10 mouse cellular contexts compared by ENCODE assay signal in genomic region chr7:10495578-10495977, GRCm38 (mm10). TPM values are rescaled to one million over a fixed set of nuclear protein-coding genes. Genes with fewer than 3 reads are reported as not detected.
DNase-seq lines count a peak whose midpoint lies in the region; ATAC-seq lines count a peak whose summit lies in the region.
"Had no signal": no experiment of that assay in that cellular context is flagged by ENCODE, and none has a peak within 500 bp of the region (broad histone marks: within the 10 kb centered on the region; RNA-seq: fewer than 3 reads in every experiment).

No protein-coding gene starts in this region.

- no peak for DNase-seq in kidney, postnatal 14 days
- DNase-seq in adrenal gland, postnatal 4 days (ENCODE audit: low spot score in 2 of 2) = no peak
- no peak for DNase-seq in gastrocnemius, postnatal 10 days
- DNase-seq in embryo, embryonic 11 days = no peak

- 34% methylated on average over 6 of the region's 6 CpGs for WGBS in kidney, embryonic 14.5 days
- WGBS in embryonic facial prominence, embryonic 12.5 days = 30% methylated on average over 6 of the region's 6 CpGs
- 36% methylated on average over 6 of the region's 6 CpGs for WGBS in hindbrain, embryonic 16.5 days
- 32% methylated on average over 6 of the region's 6 CpGs for WGBS in midbrain, embryonic 15.5 days

- H3K36me3 ChIP-seq in kidney, embryonic 14.5 days (ENCODE audit: control insufficient read depth, insufficient read depth, low read length) = peaks cover 23% of the 10 kb centered on the region
- H3K36me3 ChIP-seq in embryonic facial prominence, embryonic 12.5 days = peaks cover 19% of the 10 kb centered on the region
- H3K36me3 ChIP-seq in hindbrain, embryonic 16.5 days (ENCODE audit: control insufficient read depth, insufficient read depth, low read length) = peaks cover 18% of the 10 kb centered on the region
- H3K36me3 ChIP-seq in midbrain, embryonic 15.5 days (replicated peaks) = peaks cover 23% of the 10 kb centered on the region

- H3K4me1 ChIP-seq in kidney, embryonic 14.5 days (ENCODE audit: control insufficient read depth, insufficient read depth, low read length) = peaks cover 4% of the 10 kb centered on the region; the same call in 1 of the 2 replicates
- peaks cover 8% of the 10 kb centered on the region; the same call in 1 of the 2 replicates for H3K4me1 ChIP-seq in embryonic facial prominence, embryonic 12.5 days
- peaks cover 9% of the 10 kb centered on the region for H3K4me1 ChIP-seq in hindbrain, embryonic 16.5 days (ENCODE audit: control insufficient read depth, insufficient read depth, low read depth, low read length)
- H3K4me1 ChIP-seq in midbrain, embryonic 15.5 days = peaks cover 27% of the 10 kb centered on the region

- no peak for ATAC-seq in kidney, embryonic 14.5 days (ENCODE audit: low FRiP score, low TSS enrichment)
- no peak for ATAC-seq in embryonic facial prominence, embryonic 12.5 days (ENCODE audit: insufficient number of reproducible peaks, insufficient read depth, low FRiP score, low TSS enrichment)
- ATAC-seq in hindbrain, embryonic 16.5 days = no peak
- ATAC-seq in midbrain, embryonic 15.5 days (replicated peaks) = no peak

- peak overlapping the region; percentile 63; the same call in 1 of the 2 replicates for H3K4me2 ChIP-seq in kidney, embryonic 14.5 days (replicated peaks; ENCODE audit: low read depth, low read length)
- H3K4me2 ChIP-seq in embryonic facial prominence, embryonic 12.5 days (replicated peaks) = peak overlapping the region; percentile 42
- peak overlapping the region; percentile 62 for H3K4me2 ChIP-seq in hindbrain, embryonic 16.5 days (ENCODE audit: low read length)
- H3K4me2 ChIP-seq in midbrain, embryonic 15.5 days = peak overlapping the region; percentile 55

- no peaks in the 10 kb centered on the region for H3K9me3 ChIP-seq in kidney, embryonic 14.5 days (ENCODE audit: control insufficient read depth, low read length)
- H3K9me3 ChIP-seq in embryonic facial prominence, embryonic 12.5 days = no peaks in the 10 kb centered on the region
- no peaks in the 10 kb centered on the region for H3K9me3 ChIP-seq in hindbrain, embryonic 16.5 days (ENCODE audit: control insufficient read depth, low read length)
- H3K9me3 ChIP-seq in midbrain, embryonic 15.5 days = no peaks in the 10 kb centered on the region; the same call in 1 of the 2 replicates

- no peak overlapping the region for H3K9ac ChIP-seq in kidney, embryonic 14.5 days (ENCODE audit: low read depth, low read length)
- H3K9ac ChIP-seq in embryonic facial prominence, embryonic 12.5 days = no peak overlapping the region
- H3K9ac ChIP-seq in hindbrain, embryonic 16.5 days (ENCODE audit: low read depth, low read length) = peak overlapping the region; percentile 35
- H3K9ac ChIP-seq in midbrain, embryonic 15.5 days = peak overlapping the region; percentile 86

- no peaks in the 10 kb centered on the region for H3K27me3 ChIP-seq in kidney, embryonic 14.5 days (ENCODE audit: control insufficient read depth, insufficient read depth, low read length)
- H3K27me3 ChIP-seq in embryonic facial prominence, embryonic 12.5 days = no peaks in the 10 kb centered on the region
- H3K27me3 ChIP-seq in hindbrain, embryonic 16.5 days (replicated peaks; ENCODE audit: control insufficient read depth, insufficient read depth, low read length) = no peaks in the 10 kb centered on the region
- H3K27me3 ChIP-seq in midbrain, embryonic 15.5 days (replicated peaks) = no peaks in the 10 kb centered on the region

- H3K4me3 ChIP-seq in kidney, embryonic 14.5 days (ENCODE audit: low read length) = peak overlapping the region; percentile 62
- peak overlapping the region; percentile 68 for H3K4me3 ChIP-seq in embryonic facial prominence, embryonic 12.5 days
- peak overlapping the region; percentile 69 for H3K4me3 ChIP-seq in hindbrain, embryonic 16.5 days (ENCODE audit: low read length)
- peak overlapping the region; percentile 76 for H3K4me3 ChIP-seq in midbrain, embryonic 15.5 days

- H3K27ac ChIP-seq in kidney, embryonic 14.5 days (ENCODE audit: low read depth, low read length) = no peak overlapping the region
- H3K27ac ChIP-seq in embryonic facial prominence, embryonic 12.5 days = no peak overlapping the region
- H3K27ac ChIP-seq in hindbrain, embryonic 16.5 days (ENCODE audit: low read depth, low read length) = peak overlapping the region; percentile 41; the same call in 1 of the 2 replicates
- H3K27ac ChIP-seq in midbrain, embryonic 15.5 days = peak overlapping the region; percentile 87

RNA-seq across cellular contexts. Expression of gene Zik1, which starts 0.4 kb away (rescaled TPM):
- polyA plus RNA-seq in kidney, embryonic 14.5 days (2014; fragmentation: Nextera tagmentation; extraction: Ambion mirVana) = 14.8 and 15.8 TPM in 2 replicates
- polyA plus RNA-seq in embryonic facial prominence, embryonic 12.5 days (2016; fragmentation: Nextera tagmentation; extraction: Ambion mirVana) = 30.9 and 33.7 TPM in 2 replicates
- 26.8 and 34.4 TPM in 2 replicates for polyA plus RNA-seq in hindbrain, embryonic 16.5 days (2015; fragmentation: Nextera tagmentation; extraction: Ambion mirVana)
- 47.9 and 54.1 TPM in 2 replicates for polyA plus RNA-seq in midbrain, embryonic 15.5 days (2015; fragmentation: Nextera tagmentation; extraction: Ambion mirVana)
- 1 to 10 TPM; 7.0 to 7.2 TPM for total RNA-seq in adrenal gland, postnatal 4 days (2021)
- 1 to 10 TPM; 2.5 TPM for total RNA-seq in gastrocnemius, postnatal 10 days (2021)

RNA-seq across cellular contexts. Expression of gene Vmn1r67, which starts 52.4 kb away (rescaled TPM):
- polyA plus RNA-seq in kidney, embryonic 14.5 days (2014; fragmentation: Nextera tagmentation; extraction: Ambion mirVana) = not detected in 2 replicates
- not detected in 2 replicates for polyA plus RNA-seq in embryonic facial prominence, embryonic 12.5 days (2016; fragmentation: Nextera tagmentation; extraction: Ambion mirVana)
- not detected in 2 replicates for polyA plus RNA-seq in hindbrain, embryonic 16.5 days (2015; fragmentation: Nextera tagmentation; extraction: Ambion mirVana)
- not detected in 2 replicates for polyA plus RNA-seq in midbrain, embryonic 15.5 days (2015; fragmentation: Nextera tagmentation; extraction: Ambion mirVana)
- total RNA-seq in adrenal gland, postnatal 4 days (2021) = not detected
- total RNA-seq in gastrocnemius, postnatal 10 days (2021) = not detected
- total RNA-seq: gastrocnemius, postnatal 4 days had no signal
- polyA plus RNA-seq: brain, embryonic 14.5 days had no signal

Comparison
In these comparisons a context has a peak if more than half of its experiments do, and no peak if none do; other contexts are left out.
1. H3K27ac ChIP-seq: peak in hindbrain, embryonic 16.5 days (single experiment) and midbrain, embryonic 15.5 days (single experiment); none in kidney, embryonic 14.5 days (single experiment) and embryonic facial prominence, embryonic 12.5 days (single experiment).
2. H3K9ac ChIP-seq: peak in hindbrain, embryonic 16.5 days (single experiment) and midbrain, embryonic 15.5 days (single experiment); none in kidney, embryonic 14.5 days (single experiment) and embryonic facial prominence, embryonic 12.5 days (single experiment).
3. Peak in every context shown above with its lines, with median percentiles within 50 percentile points of each other: H3K4me2 ChIP-seq and H3K4me3 ChIP-seq.